Mouse (Mus musculus): ENCODE data around the gene Lrrd1. TPM values are rescaled to one million over a fixed set of nuclear protein-coding genes. Genes with fewer than 3 reads are reported as not detected.
"Not testable (repeated sequence)": the region's sequence is repeated elsewhere in the genome, so short reads cannot be mapped to it uniquely, and the experiment has no call there.

The Lrrd1 gene
- polyA plus RNA-seq, 1 experiment = not detected

- H3K4me1 ChIP-seq (ENCODE audit: control insufficient read depth, insufficient read depth, insufficient read length, low read length); H3K27ac ChIP-seq (replicated peaks; ENCODE audit: low read depth, low read length): not testable (repeated sequence)
- H3K4me3 ChIP-seq (ENCODE audit: insufficient read depth, low read depth, low read length) = peak within 1 kb of the TSS; percentile 55
Observed at GRCm38 (mm10) chr5:3893459-3894293, 48.7 kb downstream of the Lrrd1 start, which contains the start of gene Mterf1a. Mterf1a (minus strand) TSS chr5:3893933.

- H3K4me1 ChIP-seq (ENCODE audit: control insufficient read depth, insufficient read depth, insufficient read length, low read length); H3K4me3 ChIP-seq (ENCODE audit: insufficient read depth, low read depth, low read length); H3K27ac ChIP-seq (replicated peaks; ENCODE audit: low read depth, low read length): not testable (repeated sequence)
Observed at GRCm38 (mm10) chr5:3894294-3894619, 49.3 kb downstream of the Lrrd1 start.

- no peak overlapping the region for H3K4me3 ChIP-seq (ENCODE audit: insufficient read depth, low read depth, low read length)
- no peak overlapping the region for H3K27ac ChIP-seq (replicated peaks; ENCODE audit: low read depth, low read length)
- no peaks in the 10 kb centered on the region for H3K4me1 ChIP-seq (ENCODE audit: control insufficient read depth, insufficient read depth, insufficient read length, low read length)
Observed at GRCm38 (mm10) chr5:3905471-3905870, 60.5 kb downstream of the Lrrd1 start.

Other genes starting within 250 kb of the Lrrd1 start
- 13.8 and 17.3 TPM in 2 replicates for gene Pex1, start 249.1 kb upstream of the Lrrd1 start, polyA plus RNA-seq (2012; ENCODE audit: insufficient read depth, insufficient read length, missing spikeins)
- 3.9 and 4.3 TPM in 2 replicates for gene Rbm48, start 248.6 kb upstream of the Lrrd1 start, polyA plus RNA-seq (2012; ENCODE audit: insufficient read depth, insufficient read length, missing spikeins)
- not detected in 2 replicates for gene Tmbim7, start 194.0 kb upstream of the Lrrd1 start, polyA plus RNA-seq (2012; ENCODE audit: insufficient read depth, insufficient read length, missing spikeins)
- gene Gatad1, start 188.0 kb upstream of the Lrrd1 start, polyA plus RNA-seq (2012; ENCODE audit: insufficient read depth, insufficient read length, missing spikeins) = 141 and 230 TPM in 2 replicates
- gene Ankib1, start 42.2 kb upstream of the Lrrd1 start, polyA plus RNA-seq (2012; ENCODE audit: insufficient read depth, insufficient read length, missing spikeins) = 12.6 TPM in 2 replicates
- 14.9 and 21.5 TPM in 2 replicates for gene Krit1, start 42.0 kb upstream of the Lrrd1 start, polyA plus RNA-seq (2012; ENCODE audit: insufficient read depth, insufficient read length, missing spikeins)
- gene Mterf1a, start 48.8 kb downstream of the Lrrd1 start, polyA plus RNA-seq (2012; ENCODE audit: insufficient read depth, insufficient read length, missing spikeins) = 4.3 and 4.5 TPM in 2 replicates
- gene Akap9, start 82.9 kb downstream of the Lrrd1 start, polyA plus RNA-seq (2012; ENCODE audit: insufficient read depth, insufficient read length, missing spikeins) = 28.0 and 31.0 TPM in 2 replicates